Mouse (Mus musculus): ENCODE measurements around the gene Serpina3g. TPM values are rescaled to one million over a fixed set of nuclear protein-coding genes. Genes with fewer than 3 reads are reported as not detected.

Gene Serpina3g
- polyA plus RNA-seq (2014; fragmentation: Illumina TruSeq; extraction: RNeasy Lipid Tissue Mini Kit (QIAGEN cat#74804)) = 27.1 TPM

DNA sequence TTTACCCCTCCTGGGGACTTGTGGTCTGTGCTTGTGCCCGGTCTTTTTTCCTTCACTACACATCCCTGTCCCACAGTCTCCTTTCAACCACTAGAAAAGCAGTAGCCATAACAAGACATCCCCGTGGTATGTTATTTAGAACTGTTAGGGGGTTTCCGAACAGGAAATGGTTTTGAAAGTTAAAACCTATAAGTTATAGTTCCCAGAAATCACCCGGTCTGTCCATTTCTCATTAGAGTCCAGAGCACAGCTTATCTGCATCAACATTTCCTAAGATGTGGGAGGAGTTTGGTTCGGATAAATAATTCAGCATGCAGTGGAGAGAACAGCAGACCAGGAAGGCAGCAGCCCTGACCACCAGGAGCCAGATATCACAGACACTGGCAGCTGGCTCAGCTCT, at the start of gene Serpina3g:
Serpina3g (plus strand) TSS at position 331 of the 400 bp plus-strand sequence.

GRCm38 (mm10) chr12:104214445-104214753, 21.6 kb upstream of the Serpina3g start, which contains the start of gene Serpina3f:
Serpina3f (plus strand) TSS chr12:104214544.

GRCm38 (mm10) chr12:104262863-104263262, 26.8 kb downstream of the Serpina3g start, which contains the start of gene Serpina3i:
Serpina3i (plus strand) TSS chr12:104263122.

Other genes starting within 250 kb of the Serpina3g start
- not detected for gene Serpina11, start 246.3 kb upstream of the Serpina3g start, polyA plus RNA-seq (2014; fragmentation: Illumina TruSeq; extraction: RNeasy Lipid Tissue Mini Kit (QIAGEN cat#74804))
- gene Serpina9, start 222.5 kb upstream of the Serpina3g start, polyA plus RNA-seq (2014; fragmentation: Illumina TruSeq; extraction: RNeasy Lipid Tissue Mini Kit (QIAGEN cat#74804)) = 0.40 TPM
- not detected for gene Serpina12, start 191.8 kb upstream of the Serpina3g start, polyA plus RNA-seq (2014; fragmentation: Illumina TruSeq; extraction: RNeasy Lipid Tissue Mini Kit (QIAGEN cat#74804))
- gene Serpina5, start 135.1 kb upstream of the Serpina3g start, polyA plus RNA-seq (2014; fragmentation: Illumina TruSeq; extraction: RNeasy Lipid Tissue Mini Kit (QIAGEN cat#74804)) = 138 TPM
- gene Serpina3a, start 123.5 kb upstream of the Serpina3g start, polyA plus RNA-seq (2014; fragmentation: Illumina TruSeq; extraction: RNeasy Lipid Tissue Mini Kit (QIAGEN cat#74804)) = 2.9 TPM
- not detected for gene Serpina3b, start 108.2 kb upstream of the Serpina3g start, polyA plus RNA-seq (2014; fragmentation: Illumina TruSeq; extraction: RNeasy Lipid Tissue Mini Kit (QIAGEN cat#74804))
- gene Serpina3c, start 82.4 kb upstream of the Serpina3g start, polyA plus RNA-seq (2014; fragmentation: Illumina TruSeq; extraction: RNeasy Lipid Tissue Mini Kit (QIAGEN cat#74804)) = 40.5 TPM
- gene Serpina3f, start 21.7 kb upstream of the Serpina3g start, polyA plus RNA-seq (2014; fragmentation: Illumina TruSeq; extraction: RNeasy Lipid Tissue Mini Kit (QIAGEN cat#74804)) = 0.46 TPM
- not detected for gene Serpina3i, start 26.9 kb downstream of the Serpina3g start, polyA plus RNA-seq (2014; fragmentation: Illumina TruSeq; extraction: RNeasy Lipid Tissue Mini Kit (QIAGEN cat#74804))
- gene Serpina3j, start 78.3 kb downstream of the Serpina3g start, polyA plus RNA-seq (2014; fragmentation: Illumina TruSeq; extraction: RNeasy Lipid Tissue Mini Kit (QIAGEN cat#74804)) = not detected
- gene Serpina3k, start 102.2 kb downstream of the Serpina3g start, polyA plus RNA-seq (2014; fragmentation: Illumina TruSeq; extraction: RNeasy Lipid Tissue Mini Kit (QIAGEN cat#74804)) = 0.29 TPM
- gene Serpina3m, start 102.2 kb downstream of the Serpina3g start, polyA plus RNA-seq (2014; fragmentation: Illumina TruSeq; extraction: RNeasy Lipid Tissue Mini Kit (QIAGEN cat#74804)) = not detected
- 2.1 TPM for gene Serpina3n, start 170.5 kb downstream of the Serpina3g start, polyA plus RNA-seq (2014; fragmentation: Illumina TruSeq; extraction: RNeasy Lipid Tissue Mini Kit (QIAGEN cat#74804))
- gene Gsc, start 237.1 kb downstream of the Serpina3g start, polyA plus RNA-seq (2014; fragmentation: Illumina TruSeq; extraction: RNeasy Lipid Tissue Mini Kit (QIAGEN cat#74804)) = not detected